Mouse (Mus musculus) lung, adult 2 months (tissue): ENCODE data around the gene Pfn3. TPM values are rescaled to one million over a fixed set of nuclear protein-coding genes. Genes with fewer than 3 reads are reported as not detected.
"Not testable (repeated sequence)": the region's sequence is repeated elsewhere in the genome, so short reads cannot be mapped to it uniquely, and the experiment has no call there.

Source experiments
- DNase-seq: peaks from one replicate; pipeline ENCODE4 v3.0.0; 2022
- H3K4me1 ChIP-seq: fragments of 200-500 bp; 2 replicates; pipeline ENCODE4 v1.6.1; 2011; ENCODE audit warnings: low read length; ENCODE audit not compliant: control insufficient read depth, insufficient read depth
- H3K4me3 ChIP-seq: fragments of 200-500 bp; replicated peaks from 2 replicates; pipeline ENCODE3; 2011; ENCODE audit warnings: low read depth, mild to moderate bottlenecking, control low read depth, low read length; ENCODE audit errors: extremely low read depth
- CTCF ChIP-seq: fragments of 200-500 bp; IDR thresholded peaks from 2 replicates; pipeline ENCODE4 v1.5.1; 2011; ENCODE audit warnings: mild to moderate bottlenecking, low read length, control low read depth; ENCODE audit not compliant: insufficient read depth
- POLR2A ChIP-seq: fragments of 200-500 bp; IDR thresholded peaks from 2 replicates; pipeline ENCODE4 v1.6.1; 2011; ENCODE audit warnings: low read depth, mild to moderate bottlenecking, control low read depth, low read length, borderline replicate concordance; ENCODE audit errors: extremely low read depth
- WGBS: fragments of 180-500 bp; shearing (Covaris S2); methylation state at CpG from one replicate; pipeline ENCODE4 v1.1.7; 2018; 5-methylcytosine and 5-hydroxymethylcytosine counted together
- polyA plus RNA-seq: library from polyadenylated mRNA; depleted of rRNA; stranded (reverse); fragments of >200 nt; gene quantifications from 2 replicates; pipeline ENCODE4 v1.2.3, GENCODE M21; 2012

The Pfn3 gene
- polyA plus RNA-seq, 1 experiment, result not detected

GRCm38 (mm10) chr13:55449205-55449604 lies 34.2 kb upstream of the Pfn3 start:
- Histone ChIP-seq H3K4me1 (peaks cover 26% of the 10 kb centered on the region), H3K4me3 (no peak overlapping the region)
- DNase-seq, result no peak
- 81% methylated on average over 9 of the region's 9 CpGs for WGBS
- TF ChIP-seq CTCF (no peak), POLR2A (no peak)

GRCm38 (mm10) chr13:55448131-55448530 lies 33.1 kb upstream of the Pfn3 start:
- no peak overlapping the region for H3K4me3 ChIP-seq

GRCm38 (mm10) chr13:55447543-55447943 lies 32.5 kb upstream of the Pfn3 start:
- no peak overlapping the region for H3K4me3 ChIP-seq
- DNase-seq, result no peak
- WGBS, result 14% methylated on average over 3 of the region's 3 CpGs
- TF ChIP-seq CTCF, result no peak
- TF ChIP-seq POLR2A, result no peak
- peaks cover 29% of the 10 kb centered on the region for H3K4me1 ChIP-seq

More at GRCm38 (mm10) chr13:55448131-55448530, 33.1 kb upstream of the Pfn3 start:
- TF ChIP-seq CTCF (no peak), POLR2A (no peak)
- no peak for DNase-seq
- peaks cover 29% of the 10 kb centered on the region for H3K4me1 ChIP-seq
- WGBS, result 87% methylated on average over 5 of the region's 5 CpGs

GRCm38 (mm10) chr13:55446483-55447105 lies 31.6 kb upstream of the Pfn3 start:
- Histone ChIP-seq H3K4me3 (no peak overlapping the region), H3K4me1 (peaks cover 23% of the 10 kb centered on the region)
- TF ChIP-seq POLR2A (no peak), CTCF (no peak)
- no peak for DNase-seq
- 78% methylated on average over 6 of the region's 6 CpGs for WGBS

GRCm38 (mm10) chr13:55445361-55446091 lies 30.5 kb upstream of the Pfn3 start:
- Histone ChIP-seq H3K4me3 (peak overlapping the region; percentile 84), H3K4me1 (peaks cover 20% of the 10 kb centered on the region)
- TF ChIP-seq CTCF (no peak), POLR2A (no peak)
- no peak for DNase-seq
- 5% methylated on average over 66 of the region's 66 CpGs for WGBS

- peak within 1 kb of the TSS; percentile 97 for H3K4me3 ChIP-seq
- DNase-seq, result peak; percentile 99
- TF ChIP-seq CTCF (no peak), POLR2A (no peak)
- under 1% methylated on average over 35 of the region's 35 CpGs for WGBS
- H3K4me1 ChIP-seq, result peaks cover 18% of the 10 kb centered on the region
Observed at GRCm38 (mm10) chr13:55444937-55445315, 29.9 kb upstream of the Pfn3 start, which contains the start of gene Grk6. Gene Grk6 (plus strand): TSS chr13:55445072.

- no peak for DNase-seq
- H3K4me1 ChIP-seq, result peaks cover 16% of the 10 kb centered on the region
- 1% methylated on average over 33 of the region's 33 CpGs for WGBS
Observed at GRCm38 (mm10) chr13:55444286-55444936, 29.4 kb upstream of the Pfn3 start.

GRCm38 (mm10) chr13:55443799-55444285 lies 28.8 kb upstream of the Pfn3 start:
- peaks cover 12% of the 10 kb centered on the region for H3K4me1 ChIP-seq
- TF ChIP-seq POLR2A (no peak), CTCF (no peak)
- DNase-seq, result no peak
- WGBS, result 29% methylated on average over 9 of the region's 9 CpGs
- H3K4me3 ChIP-seq, result peak overlapping the region; percentile 97

More at GRCm38 (mm10) chr13:55444286-55444936, 29.4 kb upstream of the Pfn3 start:
- no peak for TF ChIP-seq CTCF
- peak; percentile 56; the same call in 1 of the 2 replicates for TF ChIP-seq POLR2A
- peak overlapping the region; percentile 97 for H3K4me3 ChIP-seq

GRCm38 (mm10) chr13:55437111-55437629 lies 22.1 kb upstream of the Pfn3 start:
- not testable (repeated sequence) for DNase-seq, H3K4me1 ChIP-seq, H3K4me3 ChIP-seq
- WGBS, result 55% methylated on average over 15 of the region's 15 CpGs
